Mouse (Mus musculus) E14TG2a.4 (cell line): ENCODE data around the gene Elovl5.

ENCODE experiments used
- CTCF ChIP-seq: conservative IDR thresholded peaks from 2 replicates; pipeline ENCODE4 v1.5.1; 2014; ENCODE audit warnings: low read length
- POU5F1 ChIP-seq: IDR thresholded peaks from 2 replicates; pipeline ENCODE4 v1.6.1; 2014; ENCODE audit warnings: low read length, borderline replicate concordance

GRCm38 (mm10) chr9:77955511-77955910 lies 38.3 kb downstream of the Elovl5 start:
- TF ChIP-seq CTCF (no peak), POU5F1 (no peak)
